Mouse (Mus musculus): ENCODE measurements at regions not wholly inside any gene's neighbourhood (a gene's known extent, or its start where the extent isn't known, plus 50 kb on each side); places are given as distances from the start of the nearest gene placed in this dataset.

DNA sequence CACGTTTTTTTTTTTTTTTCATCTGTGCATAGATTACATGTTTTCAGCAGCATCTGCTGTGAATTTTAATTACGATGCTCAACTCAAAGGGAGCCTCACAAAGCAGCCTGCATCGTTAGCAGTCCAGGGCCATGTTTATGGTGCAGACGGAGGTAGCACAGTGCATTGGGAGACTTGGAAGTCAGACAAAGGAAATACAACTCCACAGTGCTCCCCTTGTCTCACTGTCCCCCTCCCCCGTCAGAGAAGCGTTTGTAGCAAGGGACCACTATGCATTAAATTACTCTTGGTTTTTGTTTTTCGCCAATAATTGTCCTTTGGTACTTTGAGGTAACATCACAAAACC lies 336.5 kb downstream of the Glrx3 start:
- H3K27me3 ChIP-seq (ENCODE audit: control insufficient read depth, insufficient read depth, low read length): no peaks in the 10 kb centered on the region
- no peaks in the 10 kb centered on the region for H3K36me3 ChIP-seq (ENCODE audit: control insufficient read depth, insufficient read depth, low read length)
- WGBS: 50% methylated on average over 7 of the region's 7 CpGs
- H3K9ac ChIP-seq (ENCODE audit: low read length): no peak overlapping the region
- H3K9me3 ChIP-seq (ENCODE audit: control insufficient read depth, low read length): no peaks in the 10 kb centered on the region
- no peak for ATAC-seq (ENCODE audit: insufficient number of reproducible peaks, low FRiP score, low TSS enrichment, low read depth)
- no peak for DNase-seq (ENCODE audit: low spot score)
- no peak overlapping the region for H3K4me2 ChIP-seq (ENCODE audit: low read depth, severe bottlenecking)
- H3K4me1 ChIP-seq (ENCODE audit: control insufficient read depth, insufficient read depth, low read length): no peaks in the 10 kb centered on the region
- no peak overlapping the region for H3K4me3 ChIP-seq (ENCODE audit: low read depth, low read length)
- no peak overlapping the region for H3K27ac ChIP-seq (replicated peaks; ENCODE audit: low read depth, low read length)

DNA sequence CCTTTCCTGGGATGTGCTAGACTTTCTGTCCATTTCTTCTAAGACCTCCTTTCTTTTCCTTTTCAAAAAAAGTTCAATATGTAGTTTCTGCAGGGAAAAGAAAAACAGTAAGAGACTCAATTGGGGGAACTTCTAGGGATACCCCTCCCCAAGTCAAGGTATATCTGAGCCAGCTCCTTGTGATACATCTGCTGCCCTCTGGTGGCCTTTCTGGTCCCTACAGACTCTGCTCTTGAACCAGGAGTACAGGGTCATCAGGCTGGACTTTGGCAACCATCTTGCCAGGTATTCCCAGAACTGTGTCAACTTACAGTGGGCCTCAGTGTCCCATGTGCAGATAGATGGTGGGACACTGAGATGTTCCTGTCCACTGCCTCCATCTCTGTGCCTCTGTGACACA lies 346.5 kb downstream of the Glrx3 start:
- ATAC-seq (ENCODE audit: insufficient number of reproducible peaks, low FRiP score, low TSS enrichment, low read depth): no peak
- H3K9me3 ChIP-seq (ENCODE audit: control insufficient read depth, low read length): no peaks in the 10 kb centered on the region
- DNase-seq (ENCODE audit: low spot score): peak; percentile 73
- H3K4me1 ChIP-seq (ENCODE audit: control insufficient read depth, insufficient read depth, low read length): no peaks in the 10 kb centered on the region
- no peaks in the 10 kb centered on the region for H3K27me3 ChIP-seq (ENCODE audit: control insufficient read depth, insufficient read depth, low read length)
- H3K9ac ChIP-seq (ENCODE audit: low read length): no peak overlapping the region
- no peak overlapping the region for H3K4me2 ChIP-seq (ENCODE audit: low read depth, severe bottlenecking)
- no peaks in the 10 kb centered on the region for H3K36me3 ChIP-seq (ENCODE audit: control insufficient read depth, insufficient read depth, low read length)
- H3K27ac ChIP-seq (replicated peaks; ENCODE audit: low read depth, low read length): no peak overlapping the region
- no peak overlapping the region for H3K4me3 ChIP-seq (ENCODE audit: low read depth, low read length)

DNA sequence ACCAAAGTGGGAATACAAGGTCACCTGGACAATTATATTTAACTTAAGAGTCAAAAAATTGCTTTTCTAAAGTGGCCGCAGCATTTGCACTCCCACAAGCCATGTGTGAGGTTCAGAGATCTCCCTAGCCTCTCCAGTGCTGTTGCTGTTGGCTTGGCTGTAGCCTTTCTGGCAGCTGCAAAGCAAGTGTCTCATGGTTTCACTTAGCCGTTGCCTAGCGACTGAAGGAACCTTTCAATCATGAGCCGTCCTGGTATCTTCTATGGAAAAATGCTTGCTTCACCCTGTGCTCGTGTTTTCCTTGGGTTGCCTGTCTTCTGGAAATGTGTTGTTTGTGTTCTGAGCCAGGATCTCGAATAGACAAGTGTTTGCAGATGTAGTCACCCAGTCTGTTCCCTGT lies 367.9 kb downstream of the Glrx3 start:
- Histone ChIP-seq H3K27me3 (ENCODE audit: control insufficient read depth, insufficient read depth, low read length) (no peaks in the 10 kb centered on the region), H3K27ac (replicated peaks; ENCODE audit: low read depth, low read length) (no peak overlapping the region), H3K36me3 (ENCODE audit: control insufficient read depth, insufficient read depth, low read length) (no peaks in the 10 kb centered on the region), H3K4me1 (ENCODE audit: control insufficient read depth, insufficient read depth, low read length) (no peaks in the 10 kb centered on the region), H3K4me3 (ENCODE audit: low read depth, low read length) (no peak overlapping the region), H3K4me2 (ENCODE audit: low read depth, severe bottlenecking) (no peak overlapping the region), H3K9me3 (ENCODE audit: control insufficient read depth, low read length) (no peaks in the 10 kb centered on the region), H3K9ac (ENCODE audit: low read length) (no peak overlapping the region)
- peak; percentile 34 for DNase-seq (ENCODE audit: low spot score)
- WGBS: 57% methylated on average over 6 of the region's 6 CpGs
- ATAC-seq (ENCODE audit: insufficient number of reproducible peaks, low FRiP score, low TSS enrichment, low read depth): no peak

DNA sequence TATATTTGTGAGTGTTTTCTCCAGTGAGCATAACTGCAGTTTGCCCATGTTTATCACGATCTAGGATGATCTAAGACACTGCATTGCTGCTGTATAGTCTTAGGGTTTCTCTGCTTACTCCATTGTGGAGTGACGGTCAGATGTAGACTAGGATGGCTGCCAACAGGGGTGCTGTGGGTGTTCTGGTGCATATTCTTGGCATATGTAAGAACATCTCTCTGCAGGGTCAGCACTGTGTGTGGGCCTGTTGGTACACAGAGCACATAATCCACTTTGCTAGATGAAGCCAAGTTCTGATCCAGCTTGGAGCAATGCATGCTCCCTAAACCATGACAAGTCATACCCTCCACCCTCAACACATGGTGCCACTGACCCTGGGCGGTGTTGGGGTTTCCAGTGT lies 375.4 kb downstream of the Glrx3 start:
- Histone ChIP-seq H3K4me2 (ENCODE audit: low read depth, severe bottlenecking) (no peak overlapping the region), H3K27me3 (ENCODE audit: control insufficient read depth, insufficient read depth, low read length) (no peaks in the 10 kb centered on the region), H3K36me3 (ENCODE audit: control insufficient read depth, insufficient read depth, low read length) (no peaks in the 10 kb centered on the region), H3K9ac (ENCODE audit: low read length) (no peak overlapping the region), H3K4me3 (ENCODE audit: low read depth, low read length) (no peak overlapping the region), H3K4me1 (ENCODE audit: control insufficient read depth, insufficient read depth, low read length) (no peaks in the 10 kb centered on the region), H3K27ac (replicated peaks; ENCODE audit: low read depth, low read length) (no peak overlapping the region), H3K9me3 (ENCODE audit: control insufficient read depth, low read length) (no peaks in the 10 kb centered on the region)
- 88% methylated on average over 3 of the region's 3 CpGs for WGBS
- DNase-seq (ENCODE audit: low spot score): no peak
- ATAC-seq (ENCODE audit: insufficient number of reproducible peaks, low FRiP score, low TSS enrichment, low read depth): no peak

DNA sequence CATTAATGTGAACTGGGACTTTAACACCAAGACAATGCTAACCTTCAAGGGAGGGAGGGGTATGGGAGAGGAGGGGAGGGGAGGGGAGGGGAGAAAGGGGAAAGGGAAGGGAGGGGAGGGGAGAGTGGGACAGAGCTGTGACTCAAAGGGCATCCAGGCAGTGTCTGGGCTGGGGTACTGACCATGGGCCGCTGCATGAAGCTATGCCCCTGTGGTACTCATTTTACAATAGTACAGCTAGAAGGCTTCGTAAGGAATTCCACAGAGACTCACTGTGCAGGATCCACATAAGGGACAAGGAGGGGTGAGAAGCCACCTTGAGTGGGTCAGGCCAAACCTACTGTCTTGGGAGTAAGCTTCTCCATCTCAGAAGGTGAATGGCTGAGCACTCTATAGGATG lies 403.1 kb downstream of the Glrx3 start:
- Histone ChIP-seq H3K4me3 (ENCODE audit: low read depth, low read length) (no peak overlapping the region), H3K27me3 (ENCODE audit: control insufficient read depth, insufficient read depth, low read length) (no peaks in the 10 kb centered on the region), H3K9ac (ENCODE audit: low read length) (no peak overlapping the region), H3K4me1 (ENCODE audit: control insufficient read depth, insufficient read depth, low read length) (0 out of 2 replicates have a peak, but pooled peaks cover 6% of the 10 kb centered on the region), H3K36me3 (ENCODE audit: control insufficient read depth, insufficient read depth, low read length) (no peaks in the 10 kb centered on the region), H3K4me2 (ENCODE audit: low read depth, severe bottlenecking) (no peak overlapping the region), H3K27ac (replicated peaks; ENCODE audit: low read depth, low read length) (no peak overlapping the region), H3K9me3 (ENCODE audit: control insufficient read depth, low read length) (no peaks in the 10 kb centered on the region)
- no peak; the same call in 1 of the 2 replicates for ATAC-seq (ENCODE audit: insufficient number of reproducible peaks, low FRiP score, low TSS enrichment, low read depth)
- DNase-seq (ENCODE audit: low spot score): no peak
- WGBS: 84% methylated on average over 2 of the region's 2 CpGs

DNA sequence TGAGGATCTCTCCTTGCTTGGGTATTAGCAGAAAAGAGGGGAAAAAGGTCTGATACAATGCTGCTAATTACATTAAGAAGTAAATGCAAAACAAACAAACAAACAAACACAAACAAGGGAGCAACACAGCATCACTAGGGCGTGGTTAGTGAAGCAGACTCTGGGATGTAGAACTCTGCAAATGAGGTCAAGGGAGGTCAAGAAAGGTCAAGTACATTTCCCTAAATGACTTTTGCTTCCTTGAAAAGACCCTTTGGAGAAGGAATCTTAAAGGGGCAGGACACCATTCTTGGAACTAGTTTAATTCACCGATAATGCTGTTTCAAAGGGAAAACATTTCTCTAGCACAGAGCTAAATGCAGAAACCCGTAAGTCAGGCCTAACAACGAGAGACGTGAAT lies 403.6 kb downstream of the Glrx3 start:
- no peaks in the 10 kb centered on the region for H3K27me3 ChIP-seq (ENCODE audit: control insufficient read depth, insufficient read depth, low read length)
- no peak overlapping the region for H3K27ac ChIP-seq (replicated peaks; ENCODE audit: low read depth, low read length)
- H3K4me1 ChIP-seq (ENCODE audit: control insufficient read depth, insufficient read depth, low read length): 0 out of 2 replicates have a peak, but pooled peaks cover 6% of the 10 kb centered on the region
- no peak overlapping the region for H3K4me3 ChIP-seq (ENCODE audit: low read depth, low read length)
- H3K36me3 ChIP-seq (ENCODE audit: control insufficient read depth, insufficient read depth, low read length): no peaks in the 10 kb centered on the region
- ATAC-seq (ENCODE audit: insufficient number of reproducible peaks, low FRiP score, low TSS enrichment, low read depth): no peak
- no peaks in the 10 kb centered on the region for H3K9me3 ChIP-seq (ENCODE audit: control insufficient read depth, low read length)
- H3K9ac ChIP-seq (ENCODE audit: low read length): no peak overlapping the region
- no peak for DNase-seq (ENCODE audit: low spot score)
- 48% methylated on average over 5 of the region's 5 CpGs for WGBS
- H3K4me2 ChIP-seq (ENCODE audit: low read depth, severe bottlenecking): no peak overlapping the region

DNA sequence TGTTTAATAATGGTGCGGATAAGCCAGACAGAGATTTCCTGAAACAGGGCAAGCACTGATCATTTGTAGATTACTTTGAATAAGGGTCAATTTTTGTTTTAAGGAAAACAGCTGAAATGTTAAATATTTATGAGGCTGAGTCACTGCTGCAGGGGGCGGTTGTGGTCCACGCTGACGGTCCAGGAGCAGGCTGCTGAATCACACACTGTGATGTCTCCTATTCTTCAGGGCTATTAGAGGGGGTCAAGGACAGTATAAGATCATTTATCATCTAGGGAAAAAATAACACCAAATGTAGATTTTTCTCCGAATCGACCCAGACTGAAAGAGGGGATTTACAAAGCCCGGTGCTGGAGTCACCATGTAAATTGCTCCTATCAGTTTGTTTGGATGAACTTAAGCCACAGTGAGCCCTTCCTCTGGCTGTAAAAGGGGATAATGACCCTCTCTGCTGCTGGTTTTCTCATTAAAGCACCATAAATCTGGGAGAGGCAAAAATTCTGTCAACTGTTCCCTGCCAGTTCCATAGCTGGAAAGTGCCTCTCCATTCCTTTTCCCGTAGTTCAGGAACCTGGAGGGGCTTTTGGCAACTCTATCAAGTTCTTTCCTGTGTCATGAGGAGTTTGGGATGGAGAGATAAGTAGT lies 404.2 kb downstream of the Glrx3 start:
- ATAC-seq (ENCODE audit: insufficient number of reproducible peaks, low FRiP score, low TSS enrichment, low read depth): no peak
- 23% methylated on average over 8 of the region's 8 CpGs for WGBS
- DNase-seq (ENCODE audit: low spot score): no peak
- no peak overlapping the region for H3K27ac ChIP-seq (replicated peaks; ENCODE audit: low read depth, low read length)
- no peaks in the 10 kb centered on the region for H3K27me3 ChIP-seq (ENCODE audit: control insufficient read depth, insufficient read depth, low read length)
- H3K4me3 ChIP-seq (ENCODE audit: low read depth, low read length): no peak overlapping the region
- no peak overlapping the region for H3K4me2 ChIP-seq (ENCODE audit: low read depth, severe bottlenecking)
- H3K4me1 ChIP-seq (ENCODE audit: control insufficient read depth, insufficient read depth, low read length): 0 out of 2 replicates have a peak, but pooled peaks cover 6% of the 10 kb centered on the region
- H3K9me3 ChIP-seq (ENCODE audit: control insufficient read depth, low read length): no peaks in the 10 kb centered on the region
- no peaks in the 10 kb centered on the region for H3K36me3 ChIP-seq (ENCODE audit: control insufficient read depth, insufficient read depth, low read length)
- no peak overlapping the region for H3K9ac ChIP-seq (ENCODE audit: low read length)

DNA sequence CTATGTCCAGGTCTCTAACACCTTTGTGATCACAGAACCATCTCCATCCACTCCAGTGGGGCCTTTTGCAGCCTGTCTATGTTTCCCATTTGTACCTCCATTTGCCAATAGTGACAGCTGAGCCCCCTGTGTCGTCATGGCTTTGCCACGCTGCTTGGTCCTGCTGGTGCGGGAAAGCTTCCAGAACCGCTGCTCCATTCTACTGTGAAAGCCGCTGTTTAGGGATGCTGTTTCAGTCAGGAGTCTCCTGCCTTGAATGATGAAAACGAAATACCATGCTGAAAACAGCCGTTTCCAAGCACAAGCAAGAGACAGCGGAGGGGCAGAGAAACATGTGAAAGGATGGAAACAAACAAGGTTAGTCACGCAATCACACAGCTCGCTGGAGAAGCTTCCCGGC lies 410.4 kb downstream of the Glrx3 start:
- H3K9ac ChIP-seq (ENCODE audit: low read length): no peak overlapping the region
- H3K36me3 ChIP-seq (ENCODE audit: control insufficient read depth, insufficient read depth, low read length): no peaks in the 10 kb centered on the region
- H3K27ac ChIP-seq (replicated peaks; ENCODE audit: low read depth, low read length): no peak overlapping the region
- no peak overlapping the region for H3K4me3 ChIP-seq (ENCODE audit: low read depth, low read length)
- H3K4me2 ChIP-seq (ENCODE audit: low read depth, severe bottlenecking): no peak overlapping the region
- DNase-seq (ENCODE audit: low spot score): no peak
- WGBS: 89% methylated on average over 11 of the region's 11 CpGs
- H3K4me1 ChIP-seq (ENCODE audit: control insufficient read depth, insufficient read depth, low read length): no peaks in the 10 kb centered on the region
- no peaks in the 10 kb centered on the region for H3K27me3 ChIP-seq (ENCODE audit: control insufficient read depth, insufficient read depth, low read length)
- H3K9me3 ChIP-seq (ENCODE audit: control insufficient read depth, low read length): no peaks in the 10 kb centered on the region
- ATAC-seq (ENCODE audit: insufficient number of reproducible peaks, low FRiP score, low TSS enrichment, low read depth): no peak

DNA sequence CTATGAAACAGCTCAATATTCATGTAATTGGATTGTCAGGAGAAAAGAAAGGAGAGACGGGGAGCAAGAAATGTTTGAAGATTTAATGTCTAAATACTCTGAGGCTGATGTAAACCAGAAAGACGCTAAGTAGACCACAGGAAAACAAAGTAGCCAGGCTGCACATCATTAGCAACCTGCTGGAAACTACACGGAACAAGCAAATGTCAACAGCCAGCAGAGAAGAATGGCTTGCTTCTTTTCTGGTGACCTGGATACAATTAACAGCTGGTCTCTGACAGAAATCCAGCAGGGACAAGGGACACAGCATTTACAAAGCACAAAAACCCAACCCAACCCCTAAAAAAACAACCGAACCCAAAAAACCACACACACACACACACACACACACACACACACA lies 413.6 kb downstream of the Glrx3 start:
- Histone ChIP-seq H3K4me3 (ENCODE audit: low read depth, low read length) (no peak overlapping the region), H3K36me3 (ENCODE audit: control insufficient read depth, insufficient read depth, low read length) (no peaks in the 10 kb centered on the region), H3K9ac (ENCODE audit: low read length) (no peak overlapping the region), H3K4me2 (ENCODE audit: low read depth, severe bottlenecking) (no peak overlapping the region), H3K27ac (replicated peaks; ENCODE audit: low read depth, low read length) (no peak overlapping the region), H3K9me3 (ENCODE audit: control insufficient read depth, low read length) (no peaks in the 10 kb centered on the region), H3K27me3 (ENCODE audit: control insufficient read depth, insufficient read depth, low read length) (no peaks in the 10 kb centered on the region), H3K4me1 (ENCODE audit: control insufficient read depth, insufficient read depth, low read length) (no peaks in the 10 kb centered on the region)
- DNase-seq (ENCODE audit: low spot score): peak; percentile 36
- 11% methylated on average over 4 of the region's 4 CpGs for WGBS
- ATAC-seq (ENCODE audit: insufficient number of reproducible peaks, low FRiP score, low TSS enrichment, low read depth): no peak
